Comparison of ENCODE assay signal across 13 mouse cellular contexts in the genomic region with DNA sequence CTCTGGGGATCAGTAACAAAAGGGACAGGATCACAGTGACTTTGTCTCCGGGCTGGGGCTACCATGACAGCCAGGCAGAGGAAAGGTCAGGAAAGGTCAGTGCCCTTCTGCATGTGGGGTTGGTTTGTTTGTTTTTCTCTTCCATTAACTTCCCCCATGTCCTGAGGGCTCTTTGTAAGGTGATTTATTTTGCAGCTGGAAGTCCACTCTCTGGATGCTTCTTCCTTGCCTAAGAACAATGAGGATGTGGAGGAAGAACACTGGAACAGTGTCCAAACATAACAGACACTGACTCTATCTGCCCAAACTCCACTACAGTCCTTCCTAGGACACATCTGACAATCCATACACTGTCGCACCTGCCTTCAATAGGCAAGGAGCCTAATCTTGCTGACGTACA.
DNase-seq lines count a peak whose midpoint lies in the region; ATAC-seq and TF ChIP-seq lines count a peak whose summit lies in the region.
"Had no signal": no experiment of that assay in that cellular context is flagged by ENCODE, and none has a peak within 500 bp of the region (broad histone marks: within the 10 kb centered on the region; RNA-seq: fewer than 3 reads in every experiment).

No protein-coding gene starts in this region.

- peak overlapping the region; percentile 54 for H3K27ac ChIP-seq in gastrocnemius, adult 2 months
- no peak overlapping the region for H3K27ac ChIP-seq in kidney, embryonic 16.5 days (ENCODE audit: low read length)
- no peak overlapping the region for H3K27ac ChIP-seq in embryonic facial prominence, embryonic 10.5 days (replicated peaks)
- no peak overlapping the region for H3K27ac ChIP-seq in liver, embryonic 15.5 days (replicated peaks)
- H3K27ac ChIP-seq in intestine, postnatal 0 days (ENCODE audit: low read depth, low read length) = no peak overlapping the region
- H3K27ac ChIP-seq: limb, embryonic 10.5 days had no signal

- no peak overlapping the region for H3K9ac ChIP-seq in kidney, embryonic 16.5 days (replicated peaks; ENCODE audit: low read length)
- no peak overlapping the region for H3K9ac ChIP-seq in liver, embryonic 15.5 days
- H3K9ac ChIP-seq in intestine, postnatal 0 days (ENCODE audit: low read depth, low read length) = no peak overlapping the region

- H3K27me3 ChIP-seq in kidney, embryonic 16.5 days (ENCODE audit: insufficient read depth, low read length) = no peaks in the 10 kb centered on the region
- H3K27me3 ChIP-seq in embryonic facial prominence, embryonic 10.5 days (replicated peaks; ENCODE audit: low read depth, poor library complexity, severe bottlenecking) = no peaks in the 10 kb centered on the region
- no peaks in the 10 kb centered on the region for H3K27me3 ChIP-seq in liver, embryonic 15.5 days
- H3K27me3 ChIP-seq in intestine, postnatal 0 days (replicated peaks; ENCODE audit: control insufficient read depth, insufficient read depth, low read length) = no peaks in the 10 kb centered on the region
- H3K27me3 ChIP-seq: megakaryocyte, embryonic 14.5 days had no signal

- no peaks in the 10 kb centered on the region for H3K9me3 ChIP-seq in kidney, embryonic 16.5 days (ENCODE audit: low read length)
- H3K9me3 ChIP-seq in embryonic facial prominence, embryonic 10.5 days = no peaks in the 10 kb centered on the region
- no peaks in the 10 kb centered on the region for H3K9me3 ChIP-seq in liver, embryonic 15.5 days (replicated peaks)
- H3K9me3 ChIP-seq in intestine, postnatal 0 days (ENCODE audit: control insufficient read depth) = no peaks in the 10 kb centered on the region
- H3K9me3 ChIP-seq: limb, embryonic 10.5 days; megakaryocyte, embryonic 14.5 days had no signal

- TF ChIP-seq CTCF in gastrocnemius, adult 2 months (IDR thresholded peaks at IDR 0.05) = no peak
- TF ChIP-seq CTCF in intestine, postnatal 0 days (IDR thresholded peaks at IDR 0.05; ENCODE audit: low read depth) = no peak

- H3K4me1 ChIP-seq in kidney, embryonic 16.5 days (ENCODE audit: insufficient read depth, low read length) = peaks cover 16% of the 10 kb centered on the region; the same call in 1 of the 2 replicates
- H3K4me1 ChIP-seq in embryonic facial prominence, embryonic 10.5 days = peaks cover 11% of the 10 kb centered on the region
- no peaks in the 10 kb centered on the region for H3K4me1 ChIP-seq in liver, embryonic 15.5 days (replicated peaks)
- H3K4me1 ChIP-seq in intestine, postnatal 0 days (replicated peaks; ENCODE audit: control insufficient read depth, insufficient read depth, low read length) = no peaks in the 10 kb centered on the region
- H3K4me1 ChIP-seq: limb, embryonic 10.5 days; megakaryocyte, embryonic 14.5 days had no signal

- no peak for DNase-seq in gastrocnemius, adult 2 months
- no peak for DNase-seq in gastrocnemius, postnatal 10 days
- no peak for DNase-seq in kidney, adult 11 months
- DNase-seq in embryonic facial prominence, embryonic 10.5 days (ENCODE audit: low spot score) = peak; percentile 14
- DNase-seq in B cell, adult 2 months = no peak
- DNase-seq: cerebellum, postnatal 14 days had no signal

- 45% methylated on average over 3 of the region's 3 CpGs for WGBS in kidney, embryonic 16.5 days
- 32% methylated on average over 3 of the region's 3 CpGs for WGBS in embryonic facial prominence, embryonic 10.5 days
- 36% methylated on average over 3 of the region's 3 CpGs for WGBS in liver, embryonic 15.5 days (ENCODE audit: insufficient replicate concordance)
- WGBS in intestine, postnatal 0 days = 53% methylated on average over 3 of the region's 3 CpGs

- no peaks in the 10 kb centered on the region for H3K36me3 ChIP-seq in kidney, embryonic 16.5 days (ENCODE audit: insufficient read depth, low read length)
- H3K36me3 ChIP-seq in embryonic facial prominence, embryonic 10.5 days (replicated peaks) = no peaks in the 10 kb centered on the region
- H3K36me3 ChIP-seq in liver, embryonic 15.5 days (replicated peaks) = no peaks in the 10 kb centered on the region
- H3K36me3 ChIP-seq in intestine, postnatal 0 days (ENCODE audit: control insufficient read depth, insufficient read depth) = no peaks in the 10 kb centered on the region
- H3K36me3 ChIP-seq: limb, embryonic 10.5 days had no signal

- no peak overlapping the region for H3K4me2 ChIP-seq in kidney, embryonic 16.5 days (replicated peaks; ENCODE audit: low read depth, low read length)
- H3K4me2 ChIP-seq in liver, embryonic 15.5 days = no peak overlapping the region
- no peak overlapping the region for H3K4me2 ChIP-seq in intestine, postnatal 0 days (replicated peaks; ENCODE audit: low read depth)

- no peak overlapping the region for H3K4me3 ChIP-seq in gastrocnemius, adult 2 months
- no peak overlapping the region for H3K4me3 ChIP-seq in kidney, embryonic 16.5 days (ENCODE audit: low read length)
- no peak overlapping the region for H3K4me3 ChIP-seq in embryonic facial prominence, embryonic 10.5 days
- H3K4me3 ChIP-seq in liver, embryonic 15.5 days (replicated peaks) = no peak overlapping the region
- H3K4me3 ChIP-seq in intestine, postnatal 0 days (ENCODE audit: low read depth, low read length) = no peak overlapping the region
- H3K4me3 ChIP-seq: erythroblast, embryonic 14.5 days; limb, embryonic 10.5 days; megakaryocyte, embryonic 14.5 days had no signal

- intact Hi-C loops in gastrocnemius, adult 2 months (cut with DNase I) = no loop called here

- ATAC-seq in kidney, embryonic 16.5 days (ENCODE audit: low FRiP score, low TSS enrichment) = peak; percentile 69
- peak; percentile 47 for ATAC-seq in liver, embryonic 15.5 days (ENCODE audit: insufficient read depth)
- no peak for ATAC-seq in intestine, postnatal 0 days
- ATAC-seq: hindbrain, embryonic 16.5 days had no signal
